Mouse (Mus musculus) liver, embryonic 12.5 days (tissue): ENCODE results near the gene Map1lc3b. TPM values are rescaled to one million over a fixed set of nuclear protein-coding genes. Genes with fewer than 3 reads are reported as not detected.

Experiments used
- ATAC-seq: fragments of 200-750 bp; cut with Nextera tagmentation; 2 replicates; pipeline ENCODE4 v1.8.0; 2017; ENCODE audit warnings: moderate number of reproducible peaks, mild to moderate bottlenecking, moderate library complexity
- H3K27ac ChIP-seq: fragments of 300-500 bp; sonication (generic); 2 replicates; pipeline ENCODE4 v1.5.1; 2016; ENCODE audit warnings: mild to moderate bottlenecking
- H3K27me3 ChIP-seq: fragments of 300-500 bp; sonication (generic); replicated peaks from 2 replicates; pipeline ENCODE4 v1.6.1; 2016; ENCODE audit warnings: mild to moderate bottlenecking, moderate library complexity
- H3K36me3 ChIP-seq: fragments of 300-500 bp; sonication (generic); 2 replicates; pipeline ENCODE4 v1.6.1; 2016; ENCODE audit warnings: mild to moderate bottlenecking, moderate library complexity
- H3K4me1 ChIP-seq: fragments of 300-500 bp; sonication (generic); 2 replicates; pipeline ENCODE4 v1.6.1; 2016
- H3K4me2 ChIP-seq: fragments of 300-500 bp; sonication (generic); 2 replicates; pipeline ENCODE4 v1.6.1; 2016; ENCODE audit warnings: mild to moderate bottlenecking, moderate library complexity
- H3K4me3 ChIP-seq: fragments of 300-500 bp; sonication (generic); 2 replicates; pipeline ENCODE4 v1.5.1; 2016; ENCODE audit warnings: mild to moderate bottlenecking, moderate library complexity
- H3K9ac ChIP-seq: fragments of 300-500 bp; sonication (generic); 2 replicates; pipeline ENCODE4 v1.6.1; 2016; ENCODE audit warnings: mild to moderate bottlenecking, moderate library complexity
- H3K9me3 ChIP-seq: fragments of 300-500 bp; sonication (generic); replicated peaks from 2 replicates; pipeline ENCODE4 v1.6.1; 2016; ENCODE audit warnings: mild to moderate bottlenecking, moderate library complexity
- WGBS: fragments of 180-500 bp; shearing (Covaris S2); methylation state at CpG from one replicate; pipeline ENCODE4 v1.1.7; 2016; ENCODE audit not compliant: insufficient replicate concordance; 5-methylcytosine and 5-hydroxymethylcytosine counted together
- polyA plus RNA-seq: library from polyadenylated mRNA; unstranded; fragments of >200 nt; fragmentation: Nextera tagmentation; extraction: Ambion mirVana; gene quantifications from 2 replicates; pipeline ENCODE4 v1.2.1, GENCODE M21; 2016

The Map1lc3b gene
- polyA plus RNA-seq, 1 experiment from 2014 or later = 137 TPM

- Histone ChIP-seq H3K4me1 (peaks cover 68% of the 10 kb centered on the region), H3K27me3 (no peaks in the 10 kb centered on the region), H3K9me3 (no peaks in the 10 kb centered on the region), H3K36me3 (no peaks in the 10 kb centered on the region), H3K27ac (peak overlapping the region; percentile 85), H3K4me2 (peak overlapping the region; percentile 97), H3K4me3 (peak overlapping the region; percentile 86), H3K9ac (peak overlapping the region; percentile 85)
- WGBS = 2% methylated on average over 44 of the region's 44 CpGs
- peak; percentile 56; the same call in 1 of the 2 replicates for ATAC-seq
Observed at GRCm38 (mm10) chr8:121577751-121578675, 12.1 kb upstream of the Map1lc3b start.

GRCm38 (mm10) chr8:121578676-121579451 is 11.3 kb upstream of the Map1lc3b start, which contains the start of gene Fbxo31:
TSS of gene Fbxo31 (minus strand) at chr8:121578806.
- H3K4me2 ChIP-seq = peak within 1 kb of the TSS; percentile 97
- WGBS = 2% methylated on average over 39 of the region's 63 CpGs
- H3K9ac ChIP-seq = peak within 1 kb of the TSS; percentile 85
- no peaks in the 10 kb centered on the region for H3K27me3 ChIP-seq
- no peaks in the 10 kb centered on the region for H3K36me3 ChIP-seq
- ATAC-seq = peak; percentile 89
- H3K4me1 ChIP-seq = peaks cover 60% of the 10 kb centered on the region
- H3K9me3 ChIP-seq = no peaks in the 10 kb centered on the region
- peak within 1 kb of the TSS; percentile 85 for H3K27ac ChIP-seq
- H3K4me3 ChIP-seq = peak within 1 kb of the TSS; percentile 86

GRCm38 (mm10) chr8:121580465-121580864 is 9.7 kb upstream of the Map1lc3b start:
- 39% methylated on average over 9 of the region's 9 CpGs for WGBS
- H3K9me3 ChIP-seq = no peaks in the 10 kb centered on the region
- H3K4me3 ChIP-seq = no peak overlapping the region
- H3K27me3 ChIP-seq = no peaks in the 10 kb centered on the region
- peaks cover 51% of the 10 kb centered on the region for H3K4me1 ChIP-seq
- no peak overlapping the region for H3K9ac ChIP-seq
- H3K27ac ChIP-seq = peak overlapping the region; percentile 55; the same call in 1 of the 2 replicates
- no peak overlapping the region for H3K4me2 ChIP-seq
- no peak for ATAC-seq
- no peaks in the 10 kb centered on the region for H3K36me3 ChIP-seq

GRCm38 (mm10) chr8:121583653-121584052 is 6.5 kb upstream of the Map1lc3b start:
- Histone ChIP-seq H3K4me2 (no peak overlapping the region), H3K4me3 (no peak overlapping the region), H3K36me3 (no peaks in the 10 kb centered on the region), H3K27ac (no peak overlapping the region), H3K4me1 (peaks cover 56% of the 10 kb centered on the region), H3K9ac (no peak overlapping the region), H3K9me3 (no peaks in the 10 kb centered on the region), H3K27me3 (no peaks in the 10 kb centered on the region)
- WGBS = 53% methylated on average over 8 of the region's 8 CpGs
- ATAC-seq = no peak

GRCm38 (mm10) chr8:121584730-121585129 is 5.4 kb upstream of the Map1lc3b start:
- H3K9me3 ChIP-seq = no peaks in the 10 kb centered on the region
- WGBS = 26% methylated on average over 13 of the region's 13 CpGs
- H3K27ac ChIP-seq = peak overlapping the region; percentile 86
- H3K27me3 ChIP-seq = no peaks in the 10 kb centered on the region
- H3K36me3 ChIP-seq = no peaks in the 10 kb centered on the region
- ATAC-seq = no peak
- peak overlapping the region; percentile 76 for H3K4me2 ChIP-seq
- peak overlapping the region; percentile 81 for H3K9ac ChIP-seq
- peak overlapping the region; percentile 75 for H3K4me3 ChIP-seq
- peaks cover 57% of the 10 kb centered on the region for H3K4me1 ChIP-seq

GRCm38 (mm10) chr8:121585159-121585825 is 4.9 kb upstream of the Map1lc3b start:
- no peaks in the 10 kb centered on the region for H3K27me3 ChIP-seq
- no peaks in the 10 kb centered on the region for H3K9me3 ChIP-seq
- WGBS = 2% methylated on average over 47 of the region's 47 CpGs
- peak; percentile 86 for ATAC-seq
- H3K27ac ChIP-seq = peak overlapping the region; percentile 86
- peak overlapping the region; percentile 81 for H3K9ac ChIP-seq
- peaks cover 55% of the 10 kb centered on the region for H3K4me1 ChIP-seq
- H3K36me3 ChIP-seq = no peaks in the 10 kb centered on the region
- H3K4me3 ChIP-seq = peak overlapping the region; percentile 75
- peak overlapping the region; percentile 76 for H3K4me2 ChIP-seq

GRCm38 (mm10) chr8:121588750-121589149 is 1.4 kb upstream of the Map1lc3b start:
- peaks cover 78% of the 10 kb centered on the region for H3K4me1 ChIP-seq
- peak overlapping the region; percentile 92 for H3K4me2 ChIP-seq
- H3K9me3 ChIP-seq = no peaks in the 10 kb centered on the region
- peak; percentile 66 for ATAC-seq
- H3K27me3 ChIP-seq = no peaks in the 10 kb centered on the region
- H3K4me3 ChIP-seq = 0 out of 2 replicates have a peak overlapping the region, but pooled peaks have one; percentile 96
- H3K36me3 ChIP-seq = peaks cover 14% of the 10 kb centered on the region
- peak overlapping the region; percentile 93 for H3K27ac ChIP-seq
- H3K9ac ChIP-seq = peak overlapping the region; percentile 96
- WGBS = 26% methylated on average over 4 of the region's 4 CpGs

- no peaks in the 10 kb centered on the region for H3K27me3 ChIP-seq
- peak; percentile 9 for ATAC-seq
- H3K9ac ChIP-seq = peak overlapping the region; percentile 96
- WGBS = 20% methylated on average over 2 of the region's 2 CpGs
- H3K36me3 ChIP-seq = peaks cover 19% of the 10 kb centered on the region
- peak overlapping the region; percentile 92 for H3K4me2 ChIP-seq
- H3K27ac ChIP-seq = peak overlapping the region; percentile 93
- peaks cover 79% of the 10 kb centered on the region for H3K4me1 ChIP-seq
- peak overlapping the region; percentile 96; the same call in 1 of the 2 replicates for H3K4me3 ChIP-seq
- H3K9me3 ChIP-seq = no peaks in the 10 kb centered on the region
Observed at GRCm38 (mm10) chr8:121589205-121589726, 895 bp upstream of the Map1lc3b start.

- no peaks in the 10 kb centered on the region for H3K27me3 ChIP-seq
- H3K4me1 ChIP-seq = peaks cover 63% of the 10 kb centered on the region
- peaks cover 41% of the 10 kb centered on the region for H3K36me3 ChIP-seq
- H3K4me3 ChIP-seq = peak overlapping the region; percentile 96
- no peaks in the 10 kb centered on the region for H3K9me3 ChIP-seq
- ATAC-seq = peak; percentile 25
- 15% methylated on average over 20 of the region's 20 CpGs for WGBS
- peak overlapping the region; percentile 93 for H3K27ac ChIP-seq
- peak overlapping the region; percentile 92 for H3K4me2 ChIP-seq
- peak overlapping the region; percentile 96 for H3K9ac ChIP-seq
Observed at GRCm38 (mm10) chr8:121591178-121592066, 1.3 kb downstream of the Map1lc3b start.

- no peak overlapping the region for H3K4me2 ChIP-seq
- peaks cover 58% of the 10 kb centered on the region for H3K36me3 ChIP-seq
- 88% methylated on average over 5 of the region's 5 CpGs for WGBS
- no peaks in the 10 kb centered on the region for H3K27me3 ChIP-seq
- no peaks in the 10 kb centered on the region for H3K9me3 ChIP-seq
- peaks cover 45% of the 10 kb centered on the region for H3K4me1 ChIP-seq
- H3K4me3 ChIP-seq = no peak overlapping the region
- H3K9ac ChIP-seq = no peak overlapping the region
- no peak overlapping the region for H3K27ac ChIP-seq
- no peak for ATAC-seq
Observed at GRCm38 (mm10) chr8:121593293-121593692, 3.1 kb downstream of the Map1lc3b start.
